ENCODE assay signal across 15 mouse cellular contexts in the genomic region with DNA sequence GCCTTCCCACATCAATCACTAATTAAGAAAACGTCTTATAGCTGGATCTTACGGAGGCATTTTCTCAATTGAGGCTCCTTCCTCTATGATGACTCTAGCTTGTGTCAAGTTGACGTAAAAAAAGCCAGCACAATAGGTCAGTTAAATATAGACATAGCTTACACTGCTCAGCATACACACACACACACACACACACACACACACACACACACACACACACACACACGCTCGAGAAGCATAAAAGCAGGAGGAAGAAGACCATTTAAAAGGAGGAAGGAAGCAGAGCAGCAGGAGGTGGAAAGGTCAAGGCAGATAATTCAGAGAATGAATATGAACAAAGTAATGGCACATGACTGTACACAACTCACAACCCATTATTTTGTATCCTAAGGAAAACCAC.
DNase-seq lines count a peak whose midpoint lies in the region; ATAC-seq and TF ChIP-seq lines count a peak whose summit lies in the region.
"Had no signal": no experiment of that assay in that cellular context is flagged by ENCODE, and none has a peak within 500 bp of the region (broad histone marks: within the 10 kb centered on the region; RNA-seq: fewer than 3 reads in every experiment).

No protein-coding gene starts in this region.

- no peaks in the 10 kb centered on the region for H3K36me3 ChIP-seq in kidney, postnatal 0 days (ENCODE audit: insufficient read depth, low read length)
- H3K36me3 ChIP-seq in hindbrain, embryonic 13.5 days: no peaks in the 10 kb centered on the region
- H3K36me3 ChIP-seq: hindbrain, embryonic 10.5 days; limb, embryonic 15.5 days had no signal

- no peaks in the 10 kb centered on the region for H3K27me3 ChIP-seq in kidney, postnatal 0 days (ENCODE audit: insufficient read depth, low read length)
- H3K27me3 ChIP-seq in hindbrain, embryonic 13.5 days: no peaks in the 10 kb centered on the region
- H3K27me3 ChIP-seq: limb, embryonic 15.5 days had no signal

- no peak overlapping the region for H3K4me2 ChIP-seq in kidney, postnatal 0 days (ENCODE audit: low read length)
- no peak overlapping the region for H3K4me2 ChIP-seq in hindbrain, embryonic 13.5 days
- H3K4me2 ChIP-seq: limb, embryonic 15.5 days had no signal

- 55% methylated on average over 5 of the region's 5 CpGs for WGBS in kidney, postnatal 0 days
- 66% methylated on average over 5 of the region's 5 CpGs for WGBS in hindbrain, embryonic 13.5 days

- H3K4me3 ChIP-seq in kidney, postnatal 0 days (replicated peaks; ENCODE audit: low read depth, low read length): no peak overlapping the region
- no peak overlapping the region for H3K4me3 ChIP-seq in hindbrain, embryonic 13.5 days
- H3K4me3 ChIP-seq: hindbrain, embryonic 10.5 days; left cerebral cortex, adult 2 months; limb, embryonic 15.5 days had no signal

- TF ChIP-seq CTCF in kidney, postnatal 0 days (IDR thresholded peaks at IDR 0.05; ENCODE audit: low read depth): no peak

- 0 out of 2 replicates have a peak overlapping the region, but pooled peaks have one; percentile 8 for H3K27ac ChIP-seq in kidney, postnatal 0 days
- H3K27ac ChIP-seq in hindbrain, embryonic 13.5 days: no peak overlapping the region
- H3K27ac ChIP-seq: hindbrain, embryonic 10.5 days; left cerebral cortex, adult 2 months; limb, embryonic 15.5 days had no signal

- no peak overlapping the region for H3K9ac ChIP-seq in kidney, postnatal 0 days (ENCODE audit: low read depth, low read length)
- no peak overlapping the region for H3K9ac ChIP-seq in hindbrain, embryonic 13.5 days
- H3K9ac ChIP-seq: limb, embryonic 15.5 days had no signal

- no peaks in the 10 kb centered on the region for H3K9me3 ChIP-seq in kidney, postnatal 0 days (replicated peaks; ENCODE audit: low read length)
- no peaks in the 10 kb centered on the region for H3K9me3 ChIP-seq in hindbrain, embryonic 13.5 days
- H3K9me3 ChIP-seq: hindbrain, embryonic 10.5 days; limb, embryonic 15.5 days had no signal

- H3K4me1 ChIP-seq in kidney, postnatal 0 days (replicated peaks; ENCODE audit: insufficient read depth, low read length): no peaks in the 10 kb centered on the region
- 0 out of 2 replicates have a peak, but pooled peaks cover 5% of the 10 kb centered on the region for H3K4me1 ChIP-seq in hindbrain, embryonic 13.5 days (replicated peaks)
- H3K4me1 ChIP-seq: hindbrain, embryonic 10.5 days had no signal

- ATAC-seq in CD4-positive, CD25-positive, alpha-beta regulatory T cell, adult 4 months: no peak
- no peak for ATAC-seq in kidney, postnatal 0 days (replicated peaks; ENCODE audit: low FRiP score, low read depth)
- no peak for ATAC-seq in hindbrain, embryonic 13.5 days (ENCODE audit: low FRiP score)
- ATAC-seq: intestine, postnatal 0 days had no signal

- peak; percentile 3 for DNase-seq in CD4-positive, CD25-positive, alpha-beta regulatory T cell, adult 2 months (ENCODE audit: low read depth, low spot score)
- DNase-seq in kidney, postnatal 0 days (ENCODE audit: low spot score): peak; percentile 24
- no peak for DNase-seq in kidney, adult 8-10 months
- DNase-seq in heart, adult 9 months (ENCODE audit: low spot score in 2 of 2): peak; percentile 20 to 42
- peak; percentile 10 to 21 for DNase-seq in kidney, postnatal 4 days
- DNase-seq in cerebellum, adult 9-11 months: no peak
- DNase-seq: cerebellum, adult 8-10 months; embryo, embryonic 11 days; thymus, adult 2 months had no signal

Comparison
In these comparisons a context has a peak if more than half of its experiments do, and no peak if none do; other contexts are left out.
1. DNase-seq: peak in CD4-positive, CD25-positive, alpha-beta regulatory T cell, adult 2 months (single experiment), kidney, postnatal 0 days (single experiment), heart, adult 9 months (2 of 2) and kidney, postnatal 4 days (2 of 2); none in kidney, adult 8-10 months (0 of 2) and cerebellum, adult 9-11 months (single experiment).